23 mouse cellular contexts compared by ENCODE assay signal in the genomic region with DNA sequence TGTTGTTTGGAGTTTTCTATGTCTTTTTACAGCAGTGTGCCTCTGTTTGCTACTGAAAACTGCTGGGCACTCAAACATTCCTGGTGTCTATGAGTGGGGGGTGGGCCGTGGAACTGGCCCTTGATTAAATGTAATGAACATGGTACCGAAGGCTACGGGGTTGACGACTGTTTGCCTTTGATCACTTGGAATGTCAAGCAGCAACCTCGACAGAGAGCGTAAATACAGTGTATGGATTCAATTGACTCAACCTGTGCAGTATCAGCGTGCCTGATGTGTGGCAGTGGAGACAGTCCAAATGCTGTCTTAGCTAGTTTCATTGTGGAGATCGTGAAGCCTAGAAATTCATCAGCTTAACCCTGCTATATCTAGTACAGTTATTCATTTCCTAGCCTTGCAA.
DNase-seq lines count a peak whose midpoint lies in the region; ATAC-seq and TF ChIP-seq lines count a peak whose summit lies in the region.
"Had no signal": no experiment of that assay in that cellular context is flagged by ENCODE, and none has a peak within 500 bp of the region (broad histone marks: within the 10 kb centered on the region; RNA-seq: fewer than 3 reads in every experiment).

No protein-coding gene starts in this region.

- no peaks in the 10 kb centered on the region for H3K36me3 ChIP-seq in hindbrain, embryonic 10.5 days
- no peaks in the 10 kb centered on the region for H3K36me3 ChIP-seq in hindbrain, embryonic 11.5 days (ENCODE audit: control insufficient read depth, insufficient read depth, low read length)
- no peaks in the 10 kb centered on the region for H3K36me3 ChIP-seq in lung, postnatal 0 days (ENCODE audit: insufficient read depth, low read length)
- H3K36me3 ChIP-seq: embryonic facial prominence, embryonic 15.5 days; forebrain, embryonic 10.5 days; heart, embryonic 10.5 days had no signal

- H3K4me2 ChIP-seq in hindbrain, embryonic 11.5 days (replicated peaks; ENCODE audit: low read depth, low read length): no peak overlapping the region
- no peak overlapping the region for H3K4me2 ChIP-seq in lung, postnatal 0 days (replicated peaks; ENCODE audit: low read depth, low read length)
- H3K4me2 ChIP-seq: embryonic facial prominence, embryonic 15.5 days; hindbrain, embryonic 14.5 days had no signal

- H3K27me3 ChIP-seq in hindbrain, embryonic 10.5 days (ENCODE audit: insufficient read depth, poor library complexity, severe bottlenecking): no peaks in the 10 kb centered on the region
- no peaks in the 10 kb centered on the region for H3K27me3 ChIP-seq in hindbrain, embryonic 11.5 days (ENCODE audit: control insufficient read depth, insufficient read depth, low read length)
- no peaks in the 10 kb centered on the region for H3K27me3 ChIP-seq in lung, postnatal 0 days (replicated peaks; ENCODE audit: insufficient read depth, low read length)
- H3K27me3 ChIP-seq: CH12.LX; embryonic facial prominence, embryonic 15.5 days; Patski had no signal

- TF ChIP-seq CTCF in lung, postnatal 0 days (IDR thresholded peaks at IDR 0.05): no peak

- TF ChIP-seq EP300 in lung, postnatal 0 days (IDR thresholded peaks at IDR 0.05): no peak

- H3K9me3 ChIP-seq in hindbrain, embryonic 10.5 days: no peaks in the 10 kb centered on the region
- no peaks in the 10 kb centered on the region for H3K9me3 ChIP-seq in hindbrain, embryonic 11.5 days (ENCODE audit: control insufficient read depth, low read length)
- H3K9me3 ChIP-seq in lung, postnatal 0 days (ENCODE audit: low read length): no peaks in the 10 kb centered on the region
- H3K9me3 ChIP-seq: embryonic facial prominence, embryonic 15.5 days; forebrain, embryonic 10.5 days; heart, embryonic 10.5 days had no signal

- H3K4me1 ChIP-seq in hindbrain, embryonic 10.5 days (replicated peaks): 0 out of 2 replicates have a peak, but pooled peaks cover 5% of the 10 kb centered on the region
- H3K4me1 ChIP-seq in hindbrain, embryonic 11.5 days (replicated peaks; ENCODE audit: control insufficient read depth, insufficient read depth, low read length): no peaks in the 10 kb centered on the region
- no peaks in the 10 kb centered on the region for H3K4me1 ChIP-seq in lung, postnatal 0 days (ENCODE audit: insufficient read depth, low read depth, low read length)
- H3K4me1 ChIP-seq: embryonic facial prominence, embryonic 15.5 days; heart, embryonic 10.5 days had no signal

- WGBS in hindbrain, embryonic 10.5 days: 72% methylated on average over 8 of the region's 8 CpGs
- WGBS in hindbrain, embryonic 11.5 days: 69% methylated on average over 8 of the region's 8 CpGs
- 26% methylated on average over 8 of the region's 8 CpGs for WGBS in lung, postnatal 0 days

- no peak overlapping the region for H3K9ac ChIP-seq in hindbrain, embryonic 11.5 days (ENCODE audit: low read depth, low read length)
- no peak overlapping the region for H3K9ac ChIP-seq in lung, postnatal 0 days (replicated peaks; ENCODE audit: low read depth)
- H3K9ac ChIP-seq: embryonic facial prominence, embryonic 15.5 days; hindbrain, embryonic 14.5 days had no signal

- no peak for ATAC-seq in hindbrain, embryonic 11.5 days (ENCODE audit: low FRiP score)
- peak; percentile 40 for ATAC-seq in lung, postnatal 0 days
- ATAC-seq: activated CD4-positive, CD25-positive, alpha-beta regulatory T cell, adult 4 months; forebrain, embryonic 14.5 days; Patski had no signal

- H3K4me3 ChIP-seq in hindbrain, embryonic 10.5 days: no peak overlapping the region
- no peak overlapping the region for H3K4me3 ChIP-seq in hindbrain, embryonic 11.5 days (ENCODE audit: low read depth, low read length)
- H3K4me3 ChIP-seq in lung, postnatal 0 days (ENCODE audit: low read depth, low read length): no peak overlapping the region
- H3K4me3 ChIP-seq: embryonic facial prominence, embryonic 15.5 days; erythroblast, embryonic 14.5 days; forebrain, embryonic 10.5 days; heart, embryonic 10.5 days had no signal

- no peak overlapping the region for H3K27ac ChIP-seq in hindbrain, embryonic 10.5 days
- H3K27ac ChIP-seq in hindbrain, embryonic 11.5 days (ENCODE audit: low read depth, low read length): no peak overlapping the region
- no peak overlapping the region for H3K27ac ChIP-seq in lung, postnatal 0 days (ENCODE audit: low read length)
- H3K27ac ChIP-seq: embryonic facial prominence, embryonic 15.5 days; forebrain, embryonic 10.5 days; heart, embryonic 10.5 days; hindbrain, embryonic 14.5 days had no signal

- peak; percentile 9 for DNase-seq in hindbrain, embryonic 10.5 days (ENCODE audit: low spot score)
- no peak for DNase-seq in hindbrain, embryonic 11.5 days (ENCODE audit: low spot score)
- DNase-seq in lung, postnatal 0 days (ENCODE audit: low spot score): no peak
- no peak for DNase-seq in lung, adult 18-20 months
- DNase-seq in forelimb bud, embryonic 11.5 days (ENCODE audit: low read depth, low spot score): peak; percentile 59
- no peak for DNase-seq in left cerebral cortex, adult 9 months (ENCODE audit: low spot score in 2 of 2)
- no peak for DNase-seq in cerebellum, postnatal 25 days
- DNase-seq: adrenal gland, postnatal 14 days; cerebellum, adult 11-12 months; cerebellum, adult 9-10 months; cerebellum, postnatal 36 days; heart, adult 18-20 months; heart, postnatal 10 days; heart, postnatal 4 days had no signal

Comparison
In these comparisons a context has a peak if more than half of its experiments do, and no peak if none do; other contexts are left out.
1. DNase-seq: peak in hindbrain, embryonic 10.5 days (single experiment) and forelimb bud, embryonic 11.5 days (single experiment); none in hindbrain, embryonic 11.5 days (single experiment), lung, postnatal 0 days (single experiment), lung, adult 18-20 months (0 of 2), left cerebral cortex, adult 9 months (0 of 2) and cerebellum, postnatal 25 days (0 of 2).